8 mouse cellular contexts compared by ENCODE assay signal in genomic region chr2:35507191-35507511, GRCm38 (mm10). TPM values are rescaled to one million over a fixed set of nuclear protein-coding genes. Genes with fewer than 3 reads are reported as not detected.
DNase-seq lines count a peak whose midpoint lies in the region; ATAC-seq and TF ChIP-seq lines count a peak whose summit lies in the region.

No protein-coding gene starts in this region.

- H3K27me3 ChIP-seq in lung, embryonic 16.5 days (ENCODE audit: control insufficient read depth, insufficient read depth, low read depth, low read length) = no peaks in the 10 kb centered on the region
- H3K27me3 ChIP-seq in midbrain, postnatal 0 days (ENCODE audit: insufficient read depth, low read length) = no peaks in the 10 kb centered on the region

- H3K4me1 ChIP-seq in lung, embryonic 16.5 days (replicated peaks; ENCODE audit: control insufficient read depth, insufficient read depth, low read length) = peaks cover 48% of the 10 kb centered on the region
- H3K4me1 ChIP-seq in midbrain, postnatal 0 days (ENCODE audit: insufficient read depth, low read length) = peaks cover 10% of the 10 kb centered on the region; the same call in 1 of the 2 replicates

- DNase-seq in lung, postnatal 25 days (ENCODE audit: low spot score) = no peak
- peak; percentile 63 for DNase-seq in c-Kit-positive CD71-negative TER-119-negative erythroid progenitor cells, embryonic 14.5 days (ENCODE audit: low read depth)
- no peak for DNase-seq in midbrain, postnatal 0 days (ENCODE audit: low spot score)
- no peak for DNase-seq in adrenal gland, postnatal 4 days (ENCODE audit: low spot score in 2 of 2)
- no peak for DNase-seq in cerebellum, adult 18-20 months

- H3K36me3 ChIP-seq in lung, embryonic 16.5 days (ENCODE audit: control insufficient read depth, insufficient read depth, low read length) = no peaks in the 10 kb centered on the region
- H3K36me3 ChIP-seq in midbrain, postnatal 0 days (ENCODE audit: insufficient read depth, low read length) = no peaks in the 10 kb centered on the region

- peak overlapping the region; percentile 35 for H3K27ac ChIP-seq in lung, embryonic 16.5 days (ENCODE audit: low read length)
- no peak overlapping the region for H3K27ac ChIP-seq in midbrain, postnatal 0 days (ENCODE audit: low read depth, low read length)

- H3K4me3 ChIP-seq in lung, embryonic 16.5 days (ENCODE audit: low read length) = no peak overlapping the region
- no peak overlapping the region for H3K4me3 ChIP-seq in midbrain, postnatal 0 days (ENCODE audit: low read depth, low read length)

- H3K4me2 ChIP-seq in lung, embryonic 16.5 days (ENCODE audit: low read depth, low read length) = no peak overlapping the region
- H3K4me2 ChIP-seq in midbrain, postnatal 0 days (ENCODE audit: low read depth, low read length, poor library complexity, severe bottlenecking) = no peak overlapping the region

- WGBS in lung, embryonic 16.5 days = 31% methylated on average over 9 of the region's 9 CpGs
- 44% methylated on average over 9 of the region's 9 CpGs for WGBS in midbrain, postnatal 0 days

- H3K9me3 ChIP-seq in lung, embryonic 16.5 days (ENCODE audit: control insufficient read depth, low read length) = no peaks in the 10 kb centered on the region
- no peaks in the 10 kb centered on the region for H3K9me3 ChIP-seq in midbrain, postnatal 0 days (ENCODE audit: low read length)

- ATAC-seq in lung, embryonic 16.5 days (ENCODE audit: low read depth) = peak; percentile 32
- peak; percentile 48 to 59 for ATAC-seq in hematopoietic stem cell, adult 5-6 weeks (replicated peaks in 1 of 2; ENCODE audit: insufficient read depth in 1 of 2, low FRiP score in 2 of 2, low TSS enrichment in 1 of 2, low read depth in 1 of 2, poor library complexity in 2 of 2, severe bottlenecking in 2 of 2)
- peak; percentile 22 for ATAC-seq in monocyte, adult 5-6 weeks (replicated peaks; ENCODE audit: insufficient number of reproducible peaks, low FRiP score, low TSS enrichment, poor library complexity, severe bottlenecking)
- ATAC-seq in midbrain, postnatal 0 days (ENCODE audit: low FRiP score) = no peak; the same call in 1 of the 2 replicates

- no peak for TF ChIP-seq CTCF in midbrain, postnatal 0 days (IDR thresholded peaks at IDR 0.05)

- no peak overlapping the region for H3K9ac ChIP-seq in lung, embryonic 16.5 days (ENCODE audit: low read length)
- H3K9ac ChIP-seq in midbrain, postnatal 0 days (replicated peaks; ENCODE audit: low read length, poor library complexity, severe bottlenecking) = no peak overlapping the region

RNA-seq across cellular contexts. Expression of gene Ggta1, which starts 44.1 kb away (rescaled TPM):
- polyA plus RNA-seq in lung, embryonic 16.5 days (2015; fragmentation: Nextera tagmentation; extraction: Ambion mirVana) = 21.6 and 21.9 TPM in 2 replicates
- 65.5 and 86.1 TPM in 2 replicates for total RNA-seq in hematopoietic stem cell, adult 5-6 weeks (2017)
- total RNA-seq in monocyte, adult 5-6 weeks (2017) = 133 to 163 TPM (median 146 TPM) in 3 replicates
- 5.1 and 5.4 TPM in 2 replicates for total RNA-seq in midbrain, postnatal 0 days (2014; rRNA removed)
- 3.8 and 3.9 TPM in 2 replicates for polyA plus RNA-seq in midbrain, postnatal 0 days (2015; fragmentation: Nextera tagmentation; extraction: Ambion mirVana)
- 10 to 100 TPM; 15.0 to 15.4 TPM for total RNA-seq in adrenal gland, postnatal 4 days (2021)

RNA-seq across cellular contexts. Expression of gene Dab2ip, which starts 50.9 kb away (rescaled TPM):
- 30.9 and 34.2 TPM in 2 replicates for polyA plus RNA-seq in lung, embryonic 16.5 days (2015; fragmentation: Nextera tagmentation; extraction: Ambion mirVana)
- total RNA-seq in hematopoietic stem cell, adult 5-6 weeks (2017) = 15.0 and 16.9 TPM in 2 replicates
- 4.6 to 23.2 TPM (median 5.5 TPM) in 3 replicates for total RNA-seq in monocyte, adult 5-6 weeks (2017)
- 161 and 175 TPM in 2 replicates for total RNA-seq in midbrain, postnatal 0 days (2014; rRNA removed)
- polyA plus RNA-seq in midbrain, postnatal 0 days (2015; fragmentation: Nextera tagmentation; extraction: Ambion mirVana) = 71.5 and 73.3 TPM in 2 replicates
- total RNA-seq in adrenal gland, postnatal 4 days (2021) = 10 to 100 TPM; 74.4 to 77.6 TPM
